Mouse (Mus musculus) neural tube, embryonic 10.5 days (tissue): ENCODE results near the gene Soat1.
A peak's percentile ranks its signal among the peaks of the same experiment; 100 is the strongest.
"Not testable (repeated sequence)": the region's sequence is repeated elsewhere in the genome, so short reads cannot be mapped to it uniquely, and the experiment has no call there.

Experiments used
- DNase-seq: peaks from one replicate; pipeline ENCODE4 v3.0.0-alpha.2; 2017; ENCODE audit warnings: low spot score; ENCODE audit errors: extremely low spot score

Soat1 gene

DNA sequence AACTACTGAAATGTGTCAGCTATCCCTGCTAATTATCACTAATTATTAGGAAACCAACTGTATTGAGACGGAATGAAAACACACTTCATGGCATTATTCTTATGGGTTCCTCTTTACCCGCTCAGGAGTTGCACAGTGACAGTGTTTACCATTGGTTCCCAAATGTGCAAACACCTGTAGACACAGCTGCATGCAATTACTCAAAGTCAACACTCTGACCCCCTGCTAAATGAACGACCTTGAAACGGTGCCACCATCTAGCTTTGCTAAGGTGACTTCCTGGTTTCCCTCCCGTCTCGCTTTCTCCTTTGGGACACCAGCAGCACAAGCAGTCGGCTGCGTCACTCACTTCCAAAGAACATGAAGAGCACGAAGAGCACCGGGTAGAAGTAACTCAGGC, 41.6 kb downstream of the Soat1 start:
- DNase-seq = no peak

DNA sequence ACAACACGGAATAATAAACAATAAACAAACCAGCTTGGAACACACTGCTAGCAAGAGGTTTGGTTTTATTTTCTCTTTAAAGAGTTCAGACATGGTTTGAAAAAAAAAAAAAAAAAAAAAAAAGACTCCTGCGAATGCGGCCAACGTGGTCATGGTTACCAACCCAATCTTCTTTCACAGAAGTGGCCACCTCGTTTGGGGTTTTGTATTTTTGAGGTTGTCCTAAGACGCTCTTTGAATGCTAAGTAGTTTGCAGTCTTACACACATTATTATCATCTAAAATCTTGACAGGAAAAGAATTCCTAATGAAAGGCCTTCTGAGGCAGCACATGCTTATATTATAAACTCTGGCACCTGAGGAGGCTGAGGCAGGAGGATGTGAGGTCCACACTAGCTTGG, 45.7 kb downstream of the Soat1 start:
- DNase-seq = no peak

DNA sequence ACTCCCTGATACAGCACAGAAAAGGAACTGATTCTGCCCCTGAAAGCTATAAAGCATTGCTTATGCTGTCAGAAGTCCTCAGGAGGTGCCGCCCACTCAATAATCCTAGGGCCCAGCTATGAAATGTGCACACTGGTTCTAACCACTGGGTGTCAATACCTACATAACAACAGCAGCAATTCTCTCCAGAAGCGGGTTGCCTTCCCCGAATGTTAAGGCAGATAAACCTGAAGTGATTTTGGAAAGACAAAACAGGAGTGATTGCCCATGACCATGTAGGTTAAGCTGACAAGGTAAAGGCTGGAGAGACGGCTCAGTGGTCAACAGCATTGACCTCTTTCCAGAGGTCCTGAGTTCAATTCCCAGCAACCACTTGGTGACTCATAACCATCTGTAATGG, 48.4 kb downstream of the Soat1 start:
- DNase-seq = no peak

- DNase-seq = no peak
These were observed 50.1 kb downstream of the Soat1 start for GRCm38 (mm10) chr1:156424054-156424453.

DNA sequence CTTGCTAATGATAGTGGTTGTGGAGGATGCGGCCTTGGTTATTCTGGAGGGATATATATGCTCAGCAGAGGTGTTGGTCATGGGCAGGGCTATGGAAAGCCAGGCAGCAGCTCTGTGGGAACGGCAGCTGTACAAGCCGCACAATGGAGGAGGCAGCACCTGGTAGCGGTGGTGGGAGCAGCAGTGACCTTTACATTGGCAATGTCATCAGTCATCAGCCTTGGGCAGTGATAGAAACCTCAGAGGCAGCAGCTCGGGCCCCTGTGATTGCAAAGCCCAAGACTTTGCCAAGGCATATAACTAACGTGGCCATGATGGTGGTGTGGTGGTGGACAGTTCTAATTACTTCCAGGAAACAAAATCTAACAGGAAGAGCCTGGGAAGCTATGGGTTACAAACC, 50.6 kb downstream of the Soat1 start:
- DNase-seq = no peak

DNA sequence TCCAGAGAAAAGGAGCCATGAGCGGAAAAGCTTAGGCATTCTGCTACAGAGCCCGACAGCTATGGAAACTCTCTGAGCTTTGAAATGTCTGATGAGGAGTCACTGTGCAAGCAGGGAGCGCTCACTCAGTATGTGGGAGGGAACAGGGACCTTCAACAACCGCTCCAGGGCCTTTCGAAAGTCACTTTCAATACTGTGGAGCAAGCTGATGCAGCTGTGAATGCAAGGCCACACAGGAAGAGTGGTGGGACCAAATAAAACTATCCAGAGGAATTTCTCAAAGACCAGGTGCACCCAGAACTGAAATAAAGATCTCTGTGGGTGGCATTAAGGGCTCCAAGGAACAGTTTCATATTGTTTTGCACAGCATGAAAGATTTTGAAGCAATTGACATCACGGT, 51.3 kb downstream of the Soat1 start:
- DNase-seq = no peak

DNA sequence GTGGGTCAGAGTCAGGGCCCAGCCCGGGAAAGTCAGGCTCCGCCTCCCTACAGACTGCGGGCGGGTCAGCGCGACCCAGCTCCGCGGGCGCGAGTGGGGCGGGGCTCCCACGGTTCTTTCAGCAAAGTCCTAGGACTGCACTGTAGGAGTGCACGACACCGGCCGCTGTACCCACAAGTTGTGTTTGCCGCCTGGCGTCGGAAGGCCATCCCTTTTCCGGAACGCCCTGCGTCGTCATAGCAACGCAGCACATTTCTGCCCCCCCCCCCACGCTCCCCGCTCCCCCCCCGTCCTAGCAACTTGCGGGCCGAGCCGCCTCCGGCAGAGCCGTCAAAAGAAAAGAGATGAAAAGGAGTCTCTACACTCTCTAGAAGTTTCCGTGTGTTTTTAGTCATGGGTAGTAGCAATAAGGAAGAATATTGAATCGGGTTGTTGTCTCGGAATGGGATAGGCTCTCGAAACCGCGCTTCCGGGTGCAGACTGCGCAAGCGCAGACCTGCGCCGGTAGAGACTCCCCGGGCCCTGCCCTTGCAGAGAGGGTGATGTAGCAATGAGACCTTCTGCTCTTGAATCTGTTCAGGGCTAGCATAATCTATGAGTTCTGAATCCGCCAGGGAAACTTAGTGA, 53.3 kb downstream of the Soat1 start, which contains the start of gene Axdnd1:
Gene Axdnd1, minus strand, starts transcription at position 489 of the 627 bp plus-strand sequence.
- peak; percentile 85 for DNase-seq

DNA sequence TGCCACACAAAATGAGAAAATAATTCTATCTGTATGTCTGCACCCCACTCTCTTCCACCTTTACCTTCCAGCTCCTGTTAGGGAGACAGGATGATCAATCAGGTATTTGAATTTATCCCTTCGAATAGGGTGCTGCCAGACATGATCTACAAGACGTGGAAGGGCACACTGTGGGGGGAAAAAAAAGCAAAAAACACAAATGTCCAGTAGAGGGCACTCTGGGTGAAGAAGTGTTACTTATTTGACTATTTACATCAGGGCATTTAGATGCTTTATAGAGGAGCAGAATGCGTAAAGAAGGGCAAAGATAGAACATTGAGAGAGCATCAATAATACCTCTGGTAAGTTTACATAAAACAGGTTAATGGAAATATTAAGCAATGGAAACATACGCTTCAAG, 56.0 kb downstream of the Soat1 start:
- DNase-seq = no peak

DNA sequence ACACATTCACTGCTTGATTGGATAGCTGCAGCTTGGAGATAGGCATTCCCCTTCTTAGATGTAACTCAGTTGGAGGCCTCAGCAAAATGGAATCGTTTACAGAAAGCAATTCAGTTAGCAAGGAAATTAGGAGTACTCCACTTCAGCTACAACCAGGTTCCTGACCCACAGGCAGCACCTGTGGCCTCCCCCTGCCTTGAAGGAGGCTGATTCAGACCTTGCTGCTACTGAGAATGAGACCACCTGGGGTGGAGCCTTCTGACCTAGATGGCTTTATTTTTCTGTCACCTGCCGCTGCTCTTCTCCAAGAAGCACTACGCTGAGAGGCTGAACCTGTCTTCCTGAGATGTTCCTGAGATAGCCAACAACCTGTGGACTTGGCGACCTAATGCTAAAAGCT, 65.6 kb downstream of the Soat1 start:
- DNase-seq = no peak

- DNase-seq = no peak
These were observed 66.1 kb downstream of the Soat1 start for GRCm38 (mm10) chr1:156408004-156408403.

- DNase-seq = no peak
These were observed 70.9 kb downstream of the Soat1 start for GRCm38 (mm10) chr1:156403251-156403650.

DNA sequence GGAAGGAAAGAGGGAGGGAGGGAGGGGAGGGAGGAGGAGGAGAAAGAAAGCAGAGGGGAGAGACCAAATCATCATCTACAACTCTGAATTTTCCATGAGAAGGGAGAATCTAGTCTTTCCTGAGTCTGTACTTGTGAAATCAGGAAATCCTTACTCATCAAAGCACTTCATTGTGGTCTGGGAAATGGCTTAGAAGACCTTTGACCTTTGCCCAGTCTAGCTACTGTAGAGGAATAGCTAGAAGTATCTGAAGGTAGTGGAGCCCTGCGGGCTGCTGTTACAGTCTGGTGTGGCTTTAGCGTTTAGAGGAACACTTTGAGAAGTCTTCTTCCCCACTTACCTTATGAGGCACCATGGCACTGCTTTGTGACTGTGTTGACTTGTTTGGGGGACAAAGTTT, 71.6 kb downstream of the Soat1 start:
- DNase-seq = no peak

GRCm38 (mm10) chr1:156400159-156400558, 74.0 kb downstream of the Soat1 start:
- not testable (repeated sequence) for DNase-seq

DNA sequence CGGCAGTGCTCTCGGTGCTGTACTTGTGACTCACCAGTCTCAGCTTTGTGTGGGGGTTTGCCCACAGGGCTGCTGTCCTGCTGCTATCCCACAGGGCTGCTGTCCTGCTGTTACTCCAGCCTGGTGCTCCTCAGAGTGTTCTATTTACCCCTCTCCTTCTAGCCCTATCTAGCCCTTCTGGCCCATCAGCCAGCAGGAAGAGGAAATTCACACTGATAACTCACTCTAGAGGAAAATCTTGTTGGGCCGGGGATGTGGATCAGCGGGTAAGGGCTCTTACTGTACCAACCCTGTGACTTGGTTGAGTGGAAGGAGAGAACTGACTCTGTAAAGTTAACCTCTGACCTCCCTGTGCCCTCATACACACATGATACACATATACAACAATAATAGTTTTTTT, 81.0 kb downstream of the Soat1 start:
- DNase-seq = no peak

- DNase-seq = no peak
These were observed 87.3 kb downstream of the Soat1 start for GRCm38 (mm10) chr1:156386880-156387279.

DNA sequence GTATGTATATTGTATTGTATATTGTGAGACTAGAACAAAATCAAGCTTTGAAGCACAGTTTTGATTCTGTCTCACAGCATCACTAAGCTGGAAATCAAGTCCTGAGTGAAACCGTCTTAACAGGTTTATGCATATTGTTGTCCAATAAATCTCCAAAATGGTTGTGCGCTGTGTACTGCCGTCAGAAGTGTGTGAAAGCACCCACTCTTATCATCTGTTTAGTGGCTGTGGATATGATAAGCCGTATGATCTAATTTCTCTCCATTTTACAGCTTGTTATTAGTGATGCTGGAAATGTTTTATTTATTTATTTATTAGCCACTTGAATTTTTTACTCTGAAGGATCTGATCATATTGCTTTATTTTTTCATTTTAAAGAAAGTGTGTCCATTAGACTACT, 87.9 kb downstream of the Soat1 start:
- no peak for DNase-seq

GRCm38 (mm10) chr1:156381217-156381616, 92.9 kb downstream of the Soat1 start:
- no peak for DNase-seq
